Mouse (Mus musculus) MEL (cell line): ENCODE data around the gene AC134908.4. TPM values are rescaled to one million over a fixed set of nuclear protein-coding genes. Genes with fewer than 3 reads are reported as not detected.

Experiments used
- DNase-seq: peaks from one replicate; pipeline ENCODE4 v3.0.0; 2011; ENCODE audit warnings: low read depth, low spot score
- H3K27ac ChIP-seq: 2 replicates; pipeline ENCODE4 v1.5.1; 2012; ENCODE audit warnings: low read depth, mild to moderate bottlenecking, control low read depth, low read length, moderate library complexity; ENCODE audit not compliant: control insufficient read depth
- H3K27me3 ChIP-seq, 2 experiments: fragments of 150-350 bp in 1 of 2; sonication (generic) in 1 of 2; 2 replicates each; pipeline ENCODE4 v1.6.1; 2012; ENCODE audit warnings: low read length in 2 of 2, mild to moderate bottlenecking in 2 of 2, improper control_type of control experiment in 1 of 2, moderate library complexity in 1 of 2; ENCODE audit not compliant: insufficient read depth in 2 of 2, control insufficient read depth in 1 of 2
- H3K36me3 ChIP-seq, 2 experiments: 2 replicates each; pipeline ENCODE4 v1.6.1; 2012 to 2014; ENCODE audit warnings: low read length in 2 of 2, improper control_type of control experiment in 1 of 2, inconsistent platforms in 1 of 2, mild to moderate bottlenecking in 1 of 2; ENCODE audit not compliant: insufficient read depth in 2 of 2, control insufficient read depth in 1 of 2
- H3K4me1 ChIP-seq, 2 experiments: fragments of 150-350 bp in 1 of 2; sonication (generic) in 1 of 2; 2 replicates each; pipeline ENCODE4 v1.6.1; 2012; ENCODE audit warnings: low read length in 2 of 2, improper control_type of control experiment in 1 of 2, mild to moderate bottlenecking in 1 of 2; ENCODE audit not compliant: insufficient read depth in 2 of 2, control insufficient read depth in 1 of 2
- H3K4me3 ChIP-seq, 2 experiments: fragments of 150-350 bp in 1 of 2; sonication (generic) in 1 of 2; 2 replicates each; pipeline ENCODE4 v1.5.1; 2012; ENCODE audit warnings: low read depth in 2 of 2, low read length in 2 of 2, mild to moderate bottlenecking in 2 of 2, moderate library complexity in 2 of 2, control low read depth in 1 of 2, improper control_type of control experiment in 1 of 2; ENCODE audit not compliant: control insufficient read depth in 1 of 2, insufficient read depth in 1 of 2
- H3K79me2 ChIP-seq: 2 replicates; pipeline ENCODE4 v1.6.1; 2012; ENCODE audit warnings: mild to moderate bottlenecking, low read length, moderate library complexity; ENCODE audit not compliant: control insufficient read depth, poor library complexity, insufficient read depth
- H3K9ac ChIP-seq: 2 replicates; pipeline ENCODE4 v1.6.1; 2012; ENCODE audit warnings: low read depth, mild to moderate bottlenecking, control low read depth, low read length, moderate library complexity; ENCODE audit not compliant: control insufficient read depth, poor library complexity, severe bottlenecking
- H3K9me3 ChIP-seq: fragments of 150-350 bp; sonication (generic); replicated peaks from 2 replicates; pipeline ENCODE4 v1.6.1; 2012; ENCODE audit warnings: mild to moderate bottlenecking, low read length, improper control_type of control experiment, moderate library complexity; ENCODE audit not compliant: insufficient read depth
- BHLHE40 ChIP-seq: IDR thresholded peaks from 2 replicates; pipeline ENCODE4 v1.6.1; 2012; ENCODE audit warnings: low read depth, mild to moderate bottlenecking, inconsistent platforms, low read length, improper control_type of control experiment, borderline replicate concordance
- CHD1 ChIP-seq: IDR thresholded peaks from 2 replicates; pipeline ENCODE4 v1.6.1; 2012; ENCODE audit warnings: low read depth, mild to moderate bottlenecking, inconsistent platforms, low read length, improper control_type of control experiment
- CTCF ChIP-seq, 3 experiments: IDR thresholded peaks in 2 of 3; conservative IDR thresholded peaks in 1 of 3; 2 replicates each; pipeline ENCODE4 v1.5.1; 2011 to 2012; ENCODE audit warnings: low read length in 3 of 3, low read depth in 2 of 3, mild to moderate bottlenecking in 2 of 3, improper control_type of control experiment in 1 of 3, inconsistent platforms in 1 of 3, mixed read lengths in 1 of 3, moderate library complexity in 1 of 3; ENCODE audit not compliant: control insufficient read depth in 1 of 3, insufficient read depth in 1 of 3, poor library complexity in 1 of 3, severe bottlenecking in 1 of 3
- ELF1 ChIP-seq: IDR thresholded peaks from 2 replicates; pipeline ENCODE4 v1.6.1; 2014; ENCODE audit warnings: low read depth, mild to moderate bottlenecking, inconsistent platforms, low read length, improper control_type of control experiment, moderate library complexity
- EP300 ChIP-seq, 2 experiments: IDR thresholded peaks; 2 replicates each; pipeline ENCODE4 v1.6.1; 2011; ENCODE audit warnings: improper control_type of control experiment in 2 of 2, low read length in 2 of 2, low read depth in 1 of 2, mild to moderate bottlenecking in 1 of 2
- ETS1 ChIP-seq: IDR thresholded peaks from 2 replicates; pipeline ENCODE4 v1.6.1; 2012; ENCODE audit warnings: low read depth, mild to moderate bottlenecking, inconsistent platforms, low read length, improper control_type of control experiment, moderate library complexity
- GABPA ChIP-seq: IDR thresholded peaks from 2 replicates; pipeline ENCODE4 v1.6.1; 2012; ENCODE audit warnings: low read depth, mild to moderate bottlenecking, inconsistent platforms, low read length, improper control_type of control experiment, moderate library complexity
- HCFC1 ChIP-seq: IDR thresholded peaks from 2 replicates; pipeline ENCODE4 v1.6.1; 2012; ENCODE audit warnings: low read depth, mild to moderate bottlenecking, inconsistent platforms, low read length, improper control_type of control experiment, moderate library complexity
- JUND ChIP-seq: IDR thresholded peaks from 2 replicates; pipeline ENCODE4 v1.6.1; 2011; ENCODE audit warnings: low read depth, mild to moderate bottlenecking, improper control_type of control experiment, low read length
- MAFK ChIP-seq: IDR thresholded peaks from 2 replicates; pipeline ENCODE4 v1.6.1; 2011; ENCODE audit warnings: low read depth, mild to moderate bottlenecking, low read length, improper control_type of control experiment, borderline replicate concordance
- MAX ChIP-seq: IDR thresholded peaks from 2 replicates; pipeline ENCODE4 v1.6.1; 2011; ENCODE audit warnings: low read length, improper control_type of control experiment
- MAZ ChIP-seq: IDR thresholded peaks from 2 replicates; pipeline ENCODE4 v1.6.1; 2012; ENCODE audit warnings: low read depth, mild to moderate bottlenecking, inconsistent platforms, low read length, improper control_type of control experiment
- MXI1 ChIP-seq: IDR thresholded peaks from 2 replicates; pipeline ENCODE4 v1.6.1; 2011; ENCODE audit warnings: mild to moderate bottlenecking, low read depth, low read length, improper control_type of control experiment
- MYB ChIP-seq: IDR thresholded peaks from 2 replicates; pipeline ENCODE4 v1.6.1; 2011; ENCODE audit warnings: mild to moderate bottlenecking, low read depth, low read length, improper control_type of control experiment
- NELFE ChIP-seq: IDR thresholded peaks from 2 replicates; pipeline ENCODE4 v1.6.1; 2011; ENCODE audit warnings: low read depth, low read length, improper control_type of control experiment
- POLR2A ChIP-seq, 2 experiments: IDR thresholded peaks; 2 replicates each; pipeline ENCODE4 v1.6.1; 2011 to 2012; ENCODE audit warnings: low read length in 2 of 2, mild to moderate bottlenecking in 2 of 2, control low read depth in 1 of 2, improper control_type of control experiment in 1 of 2, low read depth in 1 of 2, moderate library complexity in 1 of 2; ENCODE audit not compliant: control insufficient read depth in 1 of 2, insufficient read depth in 1 of 2, poor library complexity in 1 of 2
- POLR2AphosphoS2 ChIP-seq: IDR thresholded peaks from 2 replicates; pipeline ENCODE4 v1.6.1; 2011; ENCODE audit warnings: low read length, improper control_type of control experiment
- POLR2AphosphoS5 ChIP-seq: IDR thresholded peaks from 2 replicates; pipeline ENCODE4 v1.6.1; 2012; ENCODE audit warnings: low read depth, borderline replicate concordance, mild to moderate bottlenecking, inconsistent platforms, low read length, moderate library complexity, mixed read lengths
- RAD21 ChIP-seq: IDR thresholded peaks from 2 replicates; pipeline ENCODE4 v1.6.1; 2011; ENCODE audit warnings: mild to moderate bottlenecking, low read depth, low read length, improper control_type of control experiment
- RCOR1 ChIP-seq: IDR thresholded peaks from 2 replicates; pipeline ENCODE4 v1.6.1; 2012; ENCODE audit warnings: low read depth, mild to moderate bottlenecking, inconsistent platforms, low read length, improper control_type of control experiment
- SIN3A ChIP-seq: IDR thresholded peaks from 2 replicates; pipeline ENCODE4 v1.6.1; 2012; ENCODE audit warnings: low read length, improper control_type of control experiment, inconsistent platforms
- SMC3 ChIP-seq: IDR thresholded peaks from 2 replicates; pipeline ENCODE4 v1.6.1; 2011; ENCODE audit warnings: low read depth, low read length, improper control_type of control experiment
- TAL1 ChIP-seq: IDR thresholded peaks from 2 replicates; pipeline ENCODE4 v1.6.1; 2012; ENCODE audit warnings: mild to moderate bottlenecking, inconsistent platforms, low read length, moderate library complexity, mixed read lengths
- TBP ChIP-seq: IDR thresholded peaks from 2 replicates; pipeline ENCODE4 v1.8.0; 2011; ENCODE audit warnings: low read depth, low read length, improper control_type of control experiment
- USF1 ChIP-seq: IDR thresholded peaks from 2 replicates; pipeline ENCODE4 v1.6.1; 2014; ENCODE audit warnings: low read depth, mild to moderate bottlenecking, inconsistent platforms, low read length, improper control_type of control experiment, moderate library complexity
- USF2 ChIP-seq, 2 experiments: IDR thresholded peaks; 2 replicates each; pipeline ENCODE4 v1.6.1; 2011 to 2012; ENCODE audit warnings: improper control_type of control experiment in 2 of 2, low read length in 2 of 2, borderline replicate concordance in 1 of 2, inconsistent platforms in 1 of 2, low read depth in 1 of 2, mild to moderate bottlenecking in 1 of 2; ENCODE audit not compliant: insufficient read depth in 1 of 2
- ZKSCAN1 ChIP-seq: IDR thresholded peaks from 2 replicates; pipeline ENCODE4 v1.6.1; 2012; ENCODE audit warnings: low read depth, mild to moderate bottlenecking, inconsistent platforms, low read length, improper control_type of control experiment, moderate library complexity
- ZMIZ1 ChIP-seq: IDR thresholded peaks from 2 replicates; pipeline ENCODE4 v1.6.1; 2012; ENCODE audit warnings: low read depth, mild to moderate bottlenecking, inconsistent platforms, low read length, improper control_type of control experiment, moderate library complexity
- polyA plus RNA-seq, 2 experiments: library from polyadenylated mRNA; stranded (reverse) in 1 of 2; unstranded in 1 of 2; fragments of >175 nt in 1 of 2; fragments of >200 nt in 1 of 2; gene quantifications; 2 replicates each; pipeline versions ENCODE4 v1.2.1 to v1.2.4; 2012; ENCODE audit warnings: low replicate concordance in 2 of 2, low read depth in 1 of 2; ENCODE audit not compliant: insufficient read length in 2 of 2, insufficient read depth in 1 of 2, missing spikeins in 1 of 2
- total RNA-seq: library from RNA; depleted of rRNA; stranded (reverse); fragments of 300-350 nt; gene quantifications from 2 replicates; pipeline ENCODE4 v1.2.3, GENCODE M21; 2012

AC134908.4 gene
- total and polyA plus RNA-seq, 3 experiments, result 0.92 TPM; not detected in 2

GRCm38 (mm10) chr17:25796951-25797369 lies 1.5 kb upstream of the AC134908.4 start, which contains the start of gene Metrn:
TSS of gene Metrn (minus strand) at chr17:25797136.
- peak; percentile 96 for DNase-seq
- H3K9me3 ChIP-seq, result no peaks in the 10 kb centered on the region
- peak within 1 kb of the TSS; percentile 69 to 95 for H3K4me3 ChIP-seq
- peaks cover 17% of the 10 kb centered on the region for H3K79me2 ChIP-seq
- H3K27ac ChIP-seq, result peak within 1 kb of the TSS; percentile 64
- H3K9ac ChIP-seq, result peak within 1 kb of the TSS; percentile 73
- H3K36me3 ChIP-seq, result peaks cover 0 to 4% of the 10 kb centered on the region in 2 experiments; a peak in 1 of 4 replicates
- no peaks in the 10 kb centered on the region for H3K27me3 ChIP-seq
- peak; percentile 82 to 92 for TF ChIP-seq POLR2A (IDR thresholded peaks at IDR 0.05; ENCODE audit: control insufficient read depth in 1 of 2, insufficient read depth in 1 of 2, low read depth in 1 of 2, low read length in 2 of 2, poor library complexity in 1 of 2)
- TF ChIP-seq MYB, result no peak
- TF ChIP-seq CTCF (IDR thresholded peaks at IDR 0.05 in 2 of 3, conservative IDR thresholded peaks at IDR 0.05 in 1 of 3; ENCODE audit: control insufficient read depth in 1 of 3, insufficient read depth in 1 of 3, low read depth in 2 of 3, low read length in 3 of 3, poor library complexity in 1 of 3, severe bottlenecking in 1 of 3), result no peak
- TF ChIP-seq ETS1, result no peak
- no peak for TF ChIP-seq MAZ
- TF ChIP-seq USF2 (IDR thresholded peaks at IDR 0.05; ENCODE audit: borderline replicate concordance in 1 of 2, insufficient read depth in 1 of 2, low read depth in 1 of 2, low read length in 2 of 2), result no peak
- TF ChIP-seq MXI1, result peak; percentile 17; the same call in 1 of the 2 replicates
- TF ChIP-seq EP300 (IDR thresholded peaks at IDR 0.05; ENCODE audit: low read depth in 1 of 2, low read length in 2 of 2), result no peak
- TF ChIP-seq SIN3A, result peak; percentile 12; the same call in 1 of the 2 replicates
- no peak for TF ChIP-seq TAL1
- no peak for TF ChIP-seq ZKSCAN1
- peak; percentile 85 for TF ChIP-seq NELFE
- TF ChIP-seq ZMIZ1, result peak; percentile 71; the same call in 1 of the 2 replicates
- no peak for TF ChIP-seq RAD21
- no peak for TF ChIP-seq BHLHE40
- TF ChIP-seq CHD1, result no peak
- no peak for TF ChIP-seq GABPA
- TF ChIP-seq ELF1, result no peak
- TF ChIP-seq TBP, result peak; percentile 64; the same call in 1 of the 2 replicates
- no peak for TF ChIP-seq SMC3
- TF ChIP-seq MAFK, result no peak
- no peak for TF ChIP-seq RCOR1
- no peak for TF ChIP-seq MAX
- TF ChIP-seq HCFC1, result peak; percentile 39; the same call in 1 of the 2 replicates
- peak; percentile 56; the same call in 1 of the 2 replicates for TF ChIP-seq POLR2AphosphoS2
- no peak for TF ChIP-seq JUND
- TF ChIP-seq USF1, result no peak
- peak; percentile 56; the same call in 1 of the 2 replicates for TF ChIP-seq POLR2AphosphoS5
- TF ChIP-seq, all 39 proteins: peak for 9
- H3K4me1 ChIP-seq, result peaks cover 0 to 24% of the 10 kb centered on the region in 2 experiments; a peak in 1 of 4 replicates
